Mouse (Mus musculus) liver, adult 2 months (tissue): Measurements from ENCODE around the gene Olfr1394. TPM values are rescaled to one million over a fixed set of nuclear protein-coding genes. Genes with fewer than 3 reads are reported as not detected.

ENCODE experiments used
- DNase-seq: peaks from one replicate; pipeline ENCODE4 v3.0.0-alpha.2; 2011; ENCODE audit warnings: low read depth, low spot score; ENCODE audit errors: extremely low read depth
- H3K27ac ChIP-seq: fragments of 200-500 bp; replicated peaks from 2 replicates; pipeline ENCODE4 v1.5.1; 2012; ENCODE audit warnings: low read depth, mild to moderate bottlenecking, control low read depth, inconsistent platforms, low read length; ENCODE audit not compliant: insufficient read depth
- H3K27me3 ChIP-seq: fragments of 200-500 bp; 2 replicates; pipeline ENCODE4 v1.6.1; 2012; ENCODE audit warnings: mild to moderate bottlenecking, moderate library complexity, low read length, inconsistent platforms; ENCODE audit not compliant: control insufficient read depth, insufficient read depth
- H3K36me3 ChIP-seq: fragments of 200-500 bp; 2 replicates; pipeline ENCODE4 v1.6.1; 2012; ENCODE audit warnings: low read length, inconsistent platforms; ENCODE audit not compliant: control insufficient read depth, insufficient read depth
- H3K4me1 ChIP-seq: fragments of 200-500 bp; 2 replicates; pipeline ENCODE4 v1.6.1; 2011; ENCODE audit warnings: low read length; ENCODE audit not compliant: control insufficient read depth, insufficient read depth
- H3K4me3 ChIP-seq: fragments of 200-500 bp; 2 replicates; pipeline ENCODE4 v1.5.1; 2011; ENCODE audit warnings: low read depth, mild to moderate bottlenecking, control low read depth, low read length, moderate library complexity; ENCODE audit not compliant: insufficient read depth
- H3K79me2 ChIP-seq: fragments of 200-500 bp; 2 replicates; pipeline ENCODE4 v1.6.1; 2012; ENCODE audit warnings: inconsistent platforms, mild to moderate bottlenecking, low read length, moderate library complexity; ENCODE audit not compliant: control insufficient read depth, insufficient read depth
- H3K9ac ChIP-seq: fragments of 200-500 bp; 2 replicates; pipeline ENCODE4 v1.6.1; 2012; ENCODE audit warnings: low read depth, mild to moderate bottlenecking, control low read depth, inconsistent platforms, low read length
- CTCF ChIP-seq: fragments of 200-500 bp; IDR thresholded peaks from 2 replicates; pipeline ENCODE4 v1.5.1; 2011; ENCODE audit warnings: low read depth, low read length, control low read depth
- POLR2A ChIP-seq: fragments of 200-500 bp; IDR thresholded peaks from 2 replicates; pipeline ENCODE4 v1.6.1; 2011; ENCODE audit warnings: low read length, control low read depth; ENCODE audit not compliant: insufficient read depth; ENCODE audit errors: extremely low read depth
- WGBS: fragments of 180-500 bp; shearing (Covaris S2); methylation state at CpG from one replicate; pipeline ENCODE4 v1.1.7; 2018; 5-methylcytosine and 5-hydroxymethylcytosine counted together
- polyA plus RNA-seq: library from polyadenylated mRNA; depleted of rRNA; stranded (reverse); fragments of >200 nt; gene quantifications from 2 replicates; pipeline ENCODE4 v1.2.3, GENCODE M21; 2012; rRNA removed
- total RNA-seq: library from RNA; depleted of rRNA; stranded (reverse); fragments of >200 nt; gene quantifications from 2 replicates; pipeline ENCODE4 v1.2.3, GENCODE M21; 2014; rRNA removed

The Olfr1394 gene
- total and polyA plus RNA-seq, 2 experiments, result not detected

DNA sequence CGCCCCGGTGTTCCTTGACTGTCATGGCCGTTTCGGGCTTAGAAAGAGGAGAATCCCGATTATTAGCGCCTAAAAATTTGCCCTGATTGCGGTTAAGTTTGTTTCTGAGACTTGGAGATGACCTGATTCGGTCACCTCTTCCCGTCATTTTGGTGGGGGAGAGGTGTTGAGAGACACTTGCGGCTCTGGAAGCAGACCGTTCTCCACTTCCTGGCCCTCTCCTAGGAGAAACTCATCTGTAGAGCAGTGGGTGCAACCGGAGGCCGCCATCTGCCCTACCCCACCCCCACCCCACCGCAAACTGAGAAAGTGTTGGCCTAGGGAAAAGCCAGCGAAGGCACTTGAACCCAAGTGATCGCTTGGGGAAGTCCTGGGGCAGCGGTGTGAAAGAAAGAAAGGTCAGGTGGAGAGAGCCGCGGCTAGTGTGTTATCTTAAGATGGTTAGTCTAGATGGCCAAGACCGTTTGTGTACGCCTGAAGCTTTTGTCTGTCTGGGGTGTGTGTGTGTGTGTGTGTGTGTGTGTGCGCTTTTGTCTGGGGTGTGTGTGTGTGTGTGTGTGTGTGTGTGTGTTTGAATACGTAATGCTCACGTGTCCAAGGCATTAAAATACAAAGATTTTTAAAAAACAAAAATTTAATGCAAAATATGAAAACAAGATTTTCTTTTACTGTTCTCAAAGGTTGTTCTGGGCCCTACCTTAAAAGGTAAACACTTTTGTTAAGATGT lies 49.8 kb downstream of the Olfr1394 start:
- Histone ChIP-seq H3K4me3 (peak overlapping the region; percentile 65), H3K4me1 (peaks cover 5% of the 10 kb centered on the region)
- no peak for DNase-seq

DNA sequence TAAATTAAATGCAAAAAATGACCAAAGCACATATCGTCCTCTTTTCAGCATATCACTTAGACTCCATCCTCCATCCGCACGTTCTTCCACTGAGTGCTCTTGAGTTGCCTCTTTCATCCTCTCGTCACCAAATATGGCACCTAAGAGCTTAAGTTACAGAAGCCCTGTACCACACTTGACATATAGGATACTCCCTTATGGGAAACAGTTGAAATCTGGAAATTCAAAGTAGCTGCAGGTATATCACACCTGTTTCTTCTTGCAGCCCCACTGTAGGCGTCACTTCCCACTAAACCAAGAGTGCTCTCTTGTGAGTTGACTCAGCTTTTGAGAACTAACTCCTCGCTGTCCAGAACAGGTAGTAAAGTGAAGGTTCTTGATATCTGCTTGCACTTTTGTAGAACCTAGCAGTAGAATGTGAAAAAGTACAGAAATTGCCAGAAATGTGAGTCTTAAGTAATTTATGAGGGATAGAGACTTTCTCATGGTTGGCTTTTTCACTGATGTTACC lies 51.0 kb downstream of the Olfr1394 start:
- Histone ChIP-seq H3K36me3 (peaks cover 3% of the 10 kb centered on the region), H3K27ac (no peak overlapping the region), H3K4me3 (no peak overlapping the region), H3K27me3 (no peaks in the 10 kb centered on the region), H3K79me2 (peaks cover 16% of the 10 kb centered on the region; the same call in 1 of the 2 replicates), H3K9ac (no peak overlapping the region), H3K4me1 (peaks cover 8% of the 10 kb centered on the region)
- TF ChIP-seq CTCF (no peak), POLR2A (no peak)
- DNase-seq, result no peak
- 84% methylated on average over 6 of the region's 6 CpGs for WGBS

More for the DNA sequence above, 49.8 kb downstream of the Olfr1394 start:
- peak overlapping the region; percentile 89 for H3K9ac ChIP-seq
- peaks cover 13% of the 10 kb centered on the region; the same call in 1 of the 2 replicates for H3K79me2 ChIP-seq
- TF ChIP-seq CTCF (no peak), POLR2A (no peak; the same call in 1 of the 2 replicates)
- peaks cover 3% of the 10 kb centered on the region for H3K36me3 ChIP-seq
- H3K27ac ChIP-seq, result peak overlapping the region; percentile 98
- under 1% methylated on average over 24 of the region's 24 CpGs for WGBS
- no peaks in the 10 kb centered on the region for H3K27me3 ChIP-seq

DNA sequence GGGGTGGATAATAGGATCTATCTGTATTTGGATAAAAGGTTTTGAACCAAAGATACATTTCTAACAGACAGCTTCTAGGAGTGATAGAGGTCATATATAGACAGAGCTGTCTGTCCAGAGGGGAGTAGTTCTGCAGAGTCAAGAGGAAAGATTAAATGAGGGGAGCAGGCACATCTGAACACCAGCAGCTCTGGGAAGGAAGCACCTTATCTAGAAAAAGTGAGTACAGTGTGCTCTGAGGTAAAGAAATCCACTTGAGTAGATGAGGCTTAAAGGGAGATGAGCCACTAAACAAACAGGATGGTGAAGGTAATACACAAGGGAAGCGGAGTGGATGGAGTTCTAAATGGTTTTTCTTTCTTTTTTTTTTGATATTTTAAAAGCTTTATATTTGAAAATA lies 53.3 kb downstream of the Olfr1394 start:
- Histone ChIP-seq H3K9ac (no peak overlapping the region), H3K27ac (no peak overlapping the region), H3K4me3 (no peak overlapping the region), H3K79me2 (peaks cover 15% of the 10 kb centered on the region; the same call in 1 of the 2 replicates), H3K4me1 (peaks cover 5% of the 10 kb centered on the region), H3K36me3 (peaks cover 3% of the 10 kb centered on the region), H3K27me3 (no peaks in the 10 kb centered on the region)
- TF ChIP-seq CTCF (no peak), POLR2A (no peak)
- WGBS, result 100% methylated on average over 1 of the region's 1 CpGs
- DNase-seq, result no peak

Other genes with a start within 250 kb of the Olfr1394 start
- 2.3 and 4.0 TPM in 2 replicates for gene Psme2b, start 208.2 kb upstream of the Olfr1394 start, total RNA-seq
- gene Psme2b, start 208.2 kb upstream of the Olfr1394 start, polyA plus RNA-seq, result 2.5 and 3.0 TPM in 2 replicates
- gene Olfr56, start 175.5 kb upstream of the Olfr1394 start, total RNA-seq, result 0.20 and 0.28 TPM in 2 replicates
- 0.05 TPM in 1 of 2 replicates, not detected in the other for gene Olfr56, start 175.5 kb upstream of the Olfr1394 start, polyA plus RNA-seq
- gene 9930111J21Rik1, start 175.0 kb upstream of the Olfr1394 start, total RNA-seq, result 4.1 and 5.1 TPM in 2 replicates
- gene 9930111J21Rik1, start 175.0 kb upstream of the Olfr1394 start, polyA plus RNA-seq, result 0.44 and 0.48 TPM in 2 replicates
- 0.13 and 0.18 TPM in 2 replicates for gene Gm12185, start 162.2 kb upstream of the Olfr1394 start, total RNA-seq
- 0.02 TPM in 1 of 2 replicates, not detected in the other for gene Gm12185, start 162.2 kb upstream of the Olfr1394 start, polyA plus RNA-seq
- gene Tgtp1, start 160.2 kb upstream of the Olfr1394 start, total RNA-seq, result 9.8 and 11.1 TPM in 2 replicates
- gene Tgtp1, start 160.2 kb upstream of the Olfr1394 start, polyA plus RNA-seq, result 1.4 and 2.8 TPM in 2 replicates
- 2.8 and 4.0 TPM in 2 replicates for gene 9930111J21Rik2, start 103.1 kb upstream of the Olfr1394 start, total RNA-seq
- gene 9930111J21Rik2, start 103.1 kb upstream of the Olfr1394 start, polyA plus RNA-seq, result 0.30 and 0.44 TPM in 2 replicates
- 5.7 and 6.9 TPM in 2 replicates for gene Tgtp2, start 90.2 kb upstream of the Olfr1394 start, total RNA-seq
- gene Tgtp2, start 90.2 kb upstream of the Olfr1394 start, polyA plus RNA-seq, result 1.1 and 1.3 TPM in 2 replicates
- gene Ifi47, start 77.8 kb upstream of the Olfr1394 start, total RNA-seq, result 20.0 and 21.3 TPM in 2 replicates
- gene Ifi47, start 77.8 kb upstream of the Olfr1394 start, polyA plus RNA-seq, result 8.2 and 12.7 TPM in 2 replicates
- gene Olfr1396, start 39.5 kb upstream of the Olfr1394 start, total RNA-seq, result under 0.01 and 0.07 TPM in 2 replicates
- 0.02 and 0.06 TPM in 2 replicates for gene Olfr1396, start 39.5 kb upstream of the Olfr1394 start, polyA plus RNA-seq
- gene Olfr1395, start 12.1 kb upstream of the Olfr1394 start, total RNA-seq, result not detected in 2 replicates
- gene Olfr1395, start 12.1 kb upstream of the Olfr1394 start, polyA plus RNA-seq, result not detected in 2 replicates
- 3.4 and 5.5 TPM in 2 replicates for gene Btnl9, start 32.8 kb downstream of the Olfr1394 start, total RNA-seq
- gene Btnl9, start 32.8 kb downstream of the Olfr1394 start, polyA plus RNA-seq, result 1.9 and 2.3 TPM in 2 replicates
- 18.3 and 18.8 TPM in 2 replicates for gene Zfp62, start 48.9 kb downstream of the Olfr1394 start, total RNA-seq
- gene Zfp62, start 48.9 kb downstream of the Olfr1394 start, polyA plus RNA-seq, result 0.71 and 1.4 TPM in 2 replicates
- 44.7 and 60.8 TPM in 2 replicates for gene Mgat1, start 89.8 kb downstream of the Olfr1394 start, total RNA-seq
- 134 and 145 TPM in 2 replicates for gene Mgat1, start 89.8 kb downstream of the Olfr1394 start, polyA plus RNA-seq
- gene Olfr1393, start 123.9 kb downstream of the Olfr1394 start, total RNA-seq, result 0.09 and 0.27 TPM in 2 replicates
- 0.47 and 0.55 TPM in 2 replicates for gene Olfr1393, start 123.9 kb downstream of the Olfr1394 start, polyA plus RNA-seq
- not detected in 2 replicates for gene Olfr1392, start 130.9 kb downstream of the Olfr1394 start, total RNA-seq
- 0.09 and 0.26 TPM in 2 replicates for gene Olfr1392, start 130.9 kb downstream of the Olfr1394 start, polyA plus RNA-seq
- gene Olfr10, start 150.4 kb downstream of the Olfr1394 start, total RNA-seq, result not detected in 2 replicates
- gene Olfr10, start 150.4 kb downstream of the Olfr1394 start, polyA plus RNA-seq, result not detected in 2 replicates
- gene Olfr1391, start 168.4 kb downstream of the Olfr1394 start, total RNA-seq, result not detected in 2 replicates
- gene Olfr1391, start 168.4 kb downstream of the Olfr1394 start, polyA plus RNA-seq, result not detected in 2 replicates
- gene Olfr1390, start 180.8 kb downstream of the Olfr1394 start, total RNA-seq, result not detected in 2 replicates
- not detected in 2 replicates for gene Olfr1390, start 180.8 kb downstream of the Olfr1394 start, polyA plus RNA-seq